Mouse (Mus musculus): ENCODE data around the gene Ppa1. TPM values are rescaled to one million over a fixed set of nuclear protein-coding genes. Genes with fewer than 3 reads are reported as not detected.

Gene Ppa1
- polyA plus RNA-seq, 1 experiment, result 19.7 TPM

GRCm38 (mm10) chr10:61627195-61627937 is 21.0 kb upstream of the Ppa1 start:
- no peak overlapping the region for H3K27ac ChIP-seq (ENCODE audit: control insufficient read depth, insufficient read depth, low read depth, low read length, poor library complexity)
- no peak for TF ChIP-seq CTCF (IDR thresholded peaks at IDR 0.05; ENCODE audit: control insufficient read depth, insufficient read depth, low read length)
- TF ChIP-seq POLR2A (IDR thresholded peaks at IDR 0.05; ENCODE audit: borderline replicate concordance, control insufficient read depth, low read depth, low read length), result no peak
- peaks cover 2% of the 10 kb centered on the region for H3K4me1 ChIP-seq (ENCODE audit: control insufficient read depth, insufficient read depth, low read length)
- 82% methylated on average over 15 of the region's 15 CpGs for WGBS
- no peak overlapping the region for H3K4me3 ChIP-seq (replicated peaks; ENCODE audit: control insufficient read depth, low read depth, low read length)

- TF ChIP-seq CTCF (IDR thresholded peaks at IDR 0.05; ENCODE audit: control insufficient read depth, insufficient read depth, low read length) (no peak), POLR2A (IDR thresholded peaks at IDR 0.05; ENCODE audit: borderline replicate concordance, control insufficient read depth, low read depth, low read length) (no peak)
- H3K4me3 ChIP-seq (replicated peaks; ENCODE audit: control insufficient read depth, low read depth, low read length), result no peak overlapping the region
- H3K27ac ChIP-seq (ENCODE audit: control insufficient read depth, insufficient read depth, low read depth, low read length, poor library complexity), result no peak overlapping the region
- WGBS, result 72% methylated on average over 4 of the region's 4 CpGs
- H3K4me1 ChIP-seq (ENCODE audit: control insufficient read depth, insufficient read depth, low read length), result peaks cover 2% of the 10 kb centered on the region
Observed at GRCm38 (mm10) chr10:61627938-61628250, 20.5 kb upstream of the Ppa1 start.

GRCm38 (mm10) chr10:61632445-61632844 is 15.9 kb upstream of the Ppa1 start:
- WGBS, result 26% methylated on average over 10 of the region's 10 CpGs

GRCm38 (mm10) chr10:61637055-61637454 is 11.3 kb upstream of the Ppa1 start:
- 61% methylated on average over 7 of the region's 7 CpGs for WGBS
- TF ChIP-seq CTCF (IDR thresholded peaks at IDR 0.05; ENCODE audit: control insufficient read depth, insufficient read depth, low read length) (no peak), POLR2A (IDR thresholded peaks at IDR 0.05; ENCODE audit: borderline replicate concordance, control insufficient read depth, low read depth, low read length) (no peak)
- no peaks in the 10 kb centered on the region; the same call in none of the 2 replicates for H3K4me1 ChIP-seq (ENCODE audit: control insufficient read depth, insufficient read depth, low read length)
- H3K27ac ChIP-seq (ENCODE audit: control insufficient read depth, insufficient read depth, low read depth, low read length, poor library complexity), result no peak overlapping the region
- no peak overlapping the region for H3K4me3 ChIP-seq (replicated peaks; ENCODE audit: control insufficient read depth, low read depth, low read length)

More at GRCm38 (mm10) chr10:61632445-61632844, 15.9 kb upstream of the Ppa1 start:
- TF ChIP-seq POLR2A (IDR thresholded peaks at IDR 0.05; ENCODE audit: borderline replicate concordance, control insufficient read depth, low read depth, low read length) (no peak), CTCF (IDR thresholded peaks at IDR 0.05; ENCODE audit: control insufficient read depth, insufficient read depth, low read length) (no peak)
- H3K4me3 ChIP-seq (replicated peaks; ENCODE audit: control insufficient read depth, low read depth, low read length), result no peak overlapping the region
- no peak overlapping the region for H3K27ac ChIP-seq (ENCODE audit: control insufficient read depth, insufficient read depth, low read depth, low read length, poor library complexity)
- no peaks in the 10 kb centered on the region; the same call in none of the 2 replicates for H3K4me1 ChIP-seq (ENCODE audit: control insufficient read depth, insufficient read depth, low read length)

- TF ChIP-seq POLR2A (IDR thresholded peaks at IDR 0.05; ENCODE audit: borderline replicate concordance, control insufficient read depth, low read depth, low read length) (no peak), CTCF (IDR thresholded peaks at IDR 0.05; ENCODE audit: control insufficient read depth, insufficient read depth, low read length) (no peak)
- H3K27ac ChIP-seq (ENCODE audit: control insufficient read depth, insufficient read depth, low read depth, low read length, poor library complexity), result no peak overlapping the region
- H3K4me3 ChIP-seq (replicated peaks; ENCODE audit: control insufficient read depth, low read depth, low read length), result no peak overlapping the region
- WGBS, result 66% methylated on average over 4 of the region's 4 CpGs
- H3K4me1 ChIP-seq (ENCODE audit: control insufficient read depth, insufficient read depth, low read length), result no peaks in the 10 kb centered on the region
Observed at GRCm38 (mm10) chr10:61640363-61640762, 8.0 kb upstream of the Ppa1 start.

GRCm38 (mm10) chr10:61646557-61646956 is 1.8 kb upstream of the Ppa1 start:
- H3K27ac ChIP-seq (ENCODE audit: control insufficient read depth, insufficient read depth, low read depth, low read length, poor library complexity), result no peak overlapping the region
- H3K4me3 ChIP-seq (replicated peaks; ENCODE audit: control insufficient read depth, low read depth, low read length), result no peak overlapping the region
- no peaks in the 10 kb centered on the region for H3K4me1 ChIP-seq (ENCODE audit: control insufficient read depth, insufficient read depth, low read length)
- WGBS, result 86% methylated on average over 7 of the region's 7 CpGs
- TF ChIP-seq CTCF (IDR thresholded peaks at IDR 0.05; ENCODE audit: control insufficient read depth, insufficient read depth, low read length) (no peak), POLR2A (IDR thresholded peaks at IDR 0.05; ENCODE audit: borderline replicate concordance, control insufficient read depth, low read depth, low read length) (no peak)

- no peak for TF ChIP-seq POLR2A (IDR thresholded peaks at IDR 0.05; ENCODE audit: borderline replicate concordance, control insufficient read depth, low read depth, low read length)
- TF ChIP-seq CTCF (IDR thresholded peaks at IDR 0.05; ENCODE audit: control insufficient read depth, insufficient read depth, low read length), result no peak
Observed at GRCm38 (mm10) chr10:61648737-61649645, 639 bp downstream of the Ppa1 start.

GRCm38 (mm10) chr10:61654105-61654504 is 5.8 kb downstream of the Ppa1 start:
- 78% methylated on average over 4 of the region's 4 CpGs for WGBS
- H3K27ac ChIP-seq (ENCODE audit: control insufficient read depth, insufficient read depth, low read depth, low read length, poor library complexity), result no peak overlapping the region
- no peak overlapping the region for H3K4me3 ChIP-seq (replicated peaks; ENCODE audit: control insufficient read depth, low read depth, low read length)
- TF ChIP-seq POLR2A (IDR thresholded peaks at IDR 0.05; ENCODE audit: borderline replicate concordance, control insufficient read depth, low read depth, low read length) (no peak), CTCF (IDR thresholded peaks at IDR 0.05; ENCODE audit: control insufficient read depth, insufficient read depth, low read length) (no peak)
- H3K4me1 ChIP-seq (ENCODE audit: control insufficient read depth, insufficient read depth, low read length), result no peaks in the 10 kb centered on the region; the same call in 1 of the 2 replicates

More at GRCm38 (mm10) chr10:61648737-61649645, 639 bp downstream of the Ppa1 start:
- Histone ChIP-seq H3K27ac (ENCODE audit: control insufficient read depth, insufficient read depth, low read depth, low read length, poor library complexity) (0 out of 2 replicates have a peak overlapping the region, but pooled peaks have one; percentile 24), H3K4me3 (replicated peaks; ENCODE audit: control insufficient read depth, low read depth, low read length) (peak overlapping the region; percentile 89), H3K4me1 (ENCODE audit: control insufficient read depth, insufficient read depth, low read length) (no peaks in the 10 kb centered on the region)
- WGBS, result 2% methylated on average over 49 of the region's 49 CpGs

All from bone marrow, adult 2 months (tissue).